Mouse (Mus musculus): ENCODE measurements around the gene Pogk. TPM values are rescaled to one million over a fixed set of nuclear protein-coding genes. Genes with fewer than 3 reads are reported as not detected.

Pogk gene
- polyA plus RNA-seq, 2 experiments = 21.7 to 26.8 TPM

GRCm38 (mm10) chr1:166379630-166380231, 29.9 kb downstream of the Pogk start:
- peak; percentile 74 for DNase-seq (ENCODE audit: low spot score)
- Histone ChIP-seq H3K27ac (replicated peaks; ENCODE audit: low read depth, low read length) (peak overlapping the region; percentile 93), H3K36me3 (ENCODE audit: control insufficient read depth, insufficient read depth, low read length) (peaks cover 25% of the 10 kb centered on the region), H3K9me3 (ENCODE audit: control insufficient read depth, low read length) (no peaks in the 10 kb centered on the region), H3K9ac (ENCODE audit: low read depth, low read length, severe bottlenecking) (peak overlapping the region; percentile 98), H3K4me1 (ENCODE audit: control insufficient read depth, insufficient read depth, low read length) (peaks cover 13% of the 10 kb centered on the region), H3K4me3 (replicated peaks; ENCODE audit: low read length) (peak overlapping the region; percentile 94), H3K4me2 (replicated peaks; ENCODE audit: low read depth, low read length, severe bottlenecking) (peak overlapping the region; percentile 74), H3K27me3 (ENCODE audit: control insufficient read depth, insufficient read depth, low read length) (no peaks in the 10 kb centered on the region)
- no peak for TF ChIP-seq POLR2A (IDR thresholded peaks at IDR 0.05; ENCODE audit: borderline replicate concordance, extremely low read depth, insufficient read depth, insufficient read length)
- peak; percentile 21 for ATAC-seq (ENCODE audit: low FRiP score, low read depth)
- WGBS = 1% methylated on average over 29 of the region's 41 CpGs

GRCm38 (mm10) chr1:166379013-166379629, 30.5 kb downstream of the Pogk start, which contains the start of gene Tada1:
Gene Tada1, plus strand, starts transcription at chr1:166379097.
- Histone ChIP-seq H3K4me3 (replicated peaks; ENCODE audit: low read length) (peak within 1 kb of the TSS; percentile 94), H3K36me3 (ENCODE audit: control insufficient read depth, insufficient read depth, low read length) (peaks cover 22% of the 10 kb centered on the region), H3K27ac (replicated peaks; ENCODE audit: low read depth, low read length) (peak within 1 kb of the TSS; percentile 93), H3K27me3 (ENCODE audit: control insufficient read depth, insufficient read depth, low read length) (no peaks in the 10 kb centered on the region), H3K4me2 (replicated peaks; ENCODE audit: low read depth, low read length, severe bottlenecking) (peak within 1 kb of the TSS; percentile 74), H3K9ac (ENCODE audit: low read depth, low read length, severe bottlenecking) (peak within 1 kb of the TSS; percentile 98), H3K9me3 (ENCODE audit: control insufficient read depth, low read length) (no peaks in the 10 kb centered on the region), H3K4me1 (ENCODE audit: control insufficient read depth, insufficient read depth, low read length) (peaks cover 13% of the 10 kb centered on the region)
- WGBS = under 1% methylated on average over 62 of the region's 81 CpGs
- DNase-seq (ENCODE audit: low spot score) (peak; percentile 90), ATAC-seq (ENCODE audit: low FRiP score, low read depth) (peak; percentile 94)
- peak; percentile 69; the same call in 1 of the 2 replicates for TF ChIP-seq POLR2A (IDR thresholded peaks at IDR 0.05; ENCODE audit: borderline replicate concordance, extremely low read depth, insufficient read depth, insufficient read length)

- ATAC-seq (ENCODE audit: low FRiP score, low read depth) (no peak; the same call in 1 of the 2 replicates), DNase-seq (ENCODE audit: low spot score) (no peak)
- Histone ChIP-seq H3K27me3 (ENCODE audit: control insufficient read depth, insufficient read depth, low read length) (no peaks in the 10 kb centered on the region), H3K4me1 (ENCODE audit: control insufficient read depth, insufficient read depth, low read length) (peaks cover 13% of the 10 kb centered on the region), H3K36me3 (ENCODE audit: control insufficient read depth, insufficient read depth, low read length) (peaks cover 17% of the 10 kb centered on the region), H3K9me3 (ENCODE audit: control insufficient read depth, low read length) (no peaks in the 10 kb centered on the region), H3K4me3 (replicated peaks; ENCODE audit: low read length) (peak overlapping the region; percentile 94), H3K4me2 (replicated peaks; ENCODE audit: low read depth, low read length, severe bottlenecking) (peak overlapping the region; percentile 74), H3K9ac (ENCODE audit: low read depth, low read length, severe bottlenecking) (peak overlapping the region; percentile 72), H3K27ac (replicated peaks; ENCODE audit: low read depth, low read length) (peak overlapping the region; percentile 77)
- no peak for TF ChIP-seq POLR2A (IDR thresholded peaks at IDR 0.05; ENCODE audit: borderline replicate concordance, extremely low read depth, insufficient read depth, insufficient read length)
- 5% methylated on average over 20 of the region's 21 CpGs for WGBS
These were observed 31.1 kb downstream of the Pogk start for GRCm38 (mm10) chr1:166378431-166379012.

- no peak overlapping the region for H3K27ac ChIP-seq (replicated peaks; ENCODE audit: low read depth, low read length)
- no peaks in the 10 kb centered on the region for H3K9me3 ChIP-seq (ENCODE audit: control insufficient read depth, low read length)
- TF ChIP-seq POLR2A (IDR thresholded peaks at IDR 0.05; ENCODE audit: borderline replicate concordance, extremely low read depth, insufficient read depth, insufficient read length) = no peak
- WGBS = 59% methylated on average over 6 of the region's 6 CpGs
- H3K4me1 ChIP-seq (ENCODE audit: control insufficient read depth, insufficient read depth, low read length) = peaks cover 13% of the 10 kb centered on the region
- no peaks in the 10 kb centered on the region for H3K27me3 ChIP-seq (ENCODE audit: control insufficient read depth, insufficient read depth, low read length)
- DNase-seq (ENCODE audit: low spot score) = no peak
- peaks cover 4% of the 10 kb centered on the region; the same call in 1 of the 2 replicates for H3K36me3 ChIP-seq (ENCODE audit: control insufficient read depth, insufficient read depth, low read length)
- no peak overlapping the region for H3K9ac ChIP-seq (ENCODE audit: low read depth, low read length, severe bottlenecking)
- ATAC-seq (ENCODE audit: low FRiP score, low read depth) = no peak
- no peak overlapping the region for H3K4me3 ChIP-seq (replicated peaks; ENCODE audit: low read length)
- no peak overlapping the region for H3K4me2 ChIP-seq (replicated peaks; ENCODE audit: low read depth, low read length, severe bottlenecking)
These were observed 32.5 kb downstream of the Pogk start for GRCm38 (mm10) chr1:166377171-166377570.

- no peaks in the 10 kb centered on the region for H3K36me3 ChIP-seq (ENCODE audit: control insufficient read depth, insufficient read depth, low read length)
- no peak overlapping the region for H3K4me2 ChIP-seq (replicated peaks; ENCODE audit: low read depth, low read length, severe bottlenecking)
- no peaks in the 10 kb centered on the region for H3K27me3 ChIP-seq (ENCODE audit: control insufficient read depth, insufficient read depth, low read length)
- DNase-seq (ENCODE audit: low spot score) = no peak
- no peak overlapping the region for H3K27ac ChIP-seq (replicated peaks; ENCODE audit: low read depth, low read length)
- H3K9me3 ChIP-seq (ENCODE audit: control insufficient read depth, low read length) = no peaks in the 10 kb centered on the region
- H3K9ac ChIP-seq (ENCODE audit: low read depth, low read length, severe bottlenecking) = no peak overlapping the region
- no peak for TF ChIP-seq POLR2A (IDR thresholded peaks at IDR 0.05; ENCODE audit: borderline replicate concordance, extremely low read depth, insufficient read depth, insufficient read length)
- no peak overlapping the region for H3K4me3 ChIP-seq (replicated peaks; ENCODE audit: low read length)
- H3K4me1 ChIP-seq (ENCODE audit: control insufficient read depth, insufficient read depth, low read length) = no peaks in the 10 kb centered on the region
- no peak for ATAC-seq (ENCODE audit: low FRiP score, low read depth)
These were observed 46.5 kb downstream of the Pogk start for GRCm38 (mm10) chr1:166363122-166363521.

All from limb, embryonic 14.5 days (tissue).